Mouse (Mus musculus) small intestine, adult 10 weeks (tissue): ENCODE results near the gene Slc22a18. TPM values are rescaled to one million over a fixed set of nuclear protein-coding genes. Genes with fewer than 3 reads are reported as not detected.

Source experiments
- polyA plus RNA-seq: library from polyadenylated mRNA; stranded (reverse); fragments of 350-450 nt; fragmentation: Illumina TruSeq; extraction: RNeasy Lipid Tissue Mini Kit (QIAGEN cat#74804); gene quantifications from one replicate; pipeline ENCODE4 v1.2.3, GENCODE M21; 2014; ENCODE audit warnings: low replicate concordance

Gene Slc22a18
- polyA plus RNA-seq: 0.37 TPM

GRCm38 (mm10) chr7:143473347-143474101 is at the start of gene Slc22a18:
Gene Slc22a18 (plus strand): TSS chr7:143473736.

GRCm38 (mm10) chr7:143460874-143461273 is 12.7 kb upstream of the Slc22a18 start, which contains the start of gene Cdkn1c:
Gene Cdkn1c (minus strand): TSS chr7:143461050.

GRCm38 (mm10) chr7:143502418-143503200 is 29.1 kb downstream of the Slc22a18 start, which contains the start of gene Phlda2:
Gene Phlda2 (minus strand): TSS chr7:143503150.

Other genes with a start within 250 kb of the Slc22a18 start
- gene Cdkn1c, start 12.7 kb upstream of the Slc22a18 start, polyA plus RNA-seq: 17.3 TPM
- not detected for gene Phlda2, start 29.4 kb downstream of the Slc22a18 start, polyA plus RNA-seq
- 53.5 TPM for gene Nap1l4, start 75.4 kb downstream of the Slc22a18 start, polyA plus RNA-seq
- 13.4 TPM for gene Cars, start 126.4 kb downstream of the Slc22a18 start, polyA plus RNA-seq
- gene Tnfrsf26, start 155.0 kb downstream of the Slc22a18 start, polyA plus RNA-seq: 1.2 TPM
- 0.78 TPM for gene Tnfrsf22, start 175.9 kb downstream of the Slc22a18 start, polyA plus RNA-seq
- gene Tnfrsf23, start 212.1 kb downstream of the Slc22a18 start, polyA plus RNA-seq: 7.4 TPM